In genomic region chr17:82901098-82901891, GRCm38 (mm10) we compare ENCODE assay signal across 14 mouse cellular contexts.
DNase-seq lines count a peak whose midpoint lies in the region; ATAC-seq lines count a peak whose summit lies in the region.
"Had no signal": no experiment of that assay in that cellular context is flagged by ENCODE, and none has a peak within 500 bp of the region (broad histone marks: within the 10 kb centered on the region; RNA-seq: fewer than 3 reads in every experiment).

No protein-coding gene starts in this region.

- no peak overlapping the region for H3K4me3 ChIP-seq in forebrain, embryonic 15.5 days
- H3K4me3 ChIP-seq in forebrain, embryonic 13.5 days = no peak overlapping the region
- H3K4me3 ChIP-seq in kidney, embryonic 15.5 days (replicated peaks) = no peak overlapping the region
- H3K4me3 ChIP-seq in stomach, embryonic 16.5 days (replicated peaks; ENCODE audit: low read length) = no peak overlapping the region
- H3K4me3 ChIP-seq: embryonic facial prominence, embryonic 13.5 days; midbrain, embryonic 13.5 days had no signal

- no peaks in the 10 kb centered on the region for H3K36me3 ChIP-seq in forebrain, embryonic 15.5 days
- H3K36me3 ChIP-seq in forebrain, embryonic 13.5 days (ENCODE audit: poor library complexity, severe bottlenecking) = no peaks in the 10 kb centered on the region
- no peaks in the 10 kb centered on the region for H3K36me3 ChIP-seq in kidney, embryonic 15.5 days
- no peaks in the 10 kb centered on the region for H3K36me3 ChIP-seq in stomach, embryonic 16.5 days (ENCODE audit: control insufficient read depth, insufficient read depth, low read length)
- H3K36me3 ChIP-seq: embryonic facial prominence, embryonic 13.5 days; midbrain, embryonic 13.5 days had no signal

- no peaks in the 10 kb centered on the region for H3K27me3 ChIP-seq in forebrain, embryonic 15.5 days
- no peaks in the 10 kb centered on the region for H3K27me3 ChIP-seq in forebrain, embryonic 13.5 days
- H3K27me3 ChIP-seq in kidney, embryonic 15.5 days = no peaks in the 10 kb centered on the region
- H3K27me3 ChIP-seq in stomach, embryonic 16.5 days (ENCODE audit: control insufficient read depth, insufficient read depth, low read length) = no peaks in the 10 kb centered on the region
- H3K27me3 ChIP-seq: embryonic facial prominence, embryonic 13.5 days; midbrain, embryonic 13.5 days; Patski had no signal

- no peak overlapping the region for H3K9ac ChIP-seq in forebrain, embryonic 15.5 days (replicated peaks)
- no peak overlapping the region for H3K9ac ChIP-seq in forebrain, embryonic 13.5 days
- H3K9ac ChIP-seq in kidney, embryonic 15.5 days = no peak overlapping the region
- no peak overlapping the region for H3K9ac ChIP-seq in stomach, embryonic 16.5 days (ENCODE audit: low read length)
- H3K9ac ChIP-seq: embryonic facial prominence, embryonic 13.5 days; midbrain, embryonic 13.5 days had no signal

- H3K9me3 ChIP-seq in forebrain, embryonic 15.5 days = no peaks in the 10 kb centered on the region
- H3K9me3 ChIP-seq in forebrain, embryonic 13.5 days (replicated peaks) = no peaks in the 10 kb centered on the region
- no peaks in the 10 kb centered on the region for H3K9me3 ChIP-seq in kidney, embryonic 15.5 days (replicated peaks)
- H3K9me3 ChIP-seq in stomach, embryonic 16.5 days (replicated peaks; ENCODE audit: control insufficient read depth, low read length) = no peaks in the 10 kb centered on the region
- H3K9me3 ChIP-seq: embryonic facial prominence, embryonic 13.5 days; midbrain, embryonic 13.5 days had no signal

- no peak for DNase-seq in kidney, postnatal 10 days
- peak; percentile 7 for DNase-seq in ovary, postnatal 14 days (ENCODE audit: low spot score)
- no peak for DNase-seq in ovary, adult 18-20 months (ENCODE audit: low spot score)
- DNase-seq in cerebellum, adult 9-10 months = no peak
- DNase-seq: adrenal gland, postnatal 25 days; cerebellum, adult 11-12 months; gastrocnemius, postnatal 10 days had no signal

- ATAC-seq in forebrain, embryonic 15.5 days (replicated peaks) = 0 out of 2 replicates have a peak, but pooled peaks have one; percentile 63
- no peak for ATAC-seq in forebrain, embryonic 13.5 days
- peak; percentile 56 for ATAC-seq in kidney, embryonic 15.5 days (replicated peaks; ENCODE audit: low FRiP score)
- ATAC-seq in stomach, embryonic 16.5 days (ENCODE audit: insufficient read depth, low FRiP score) = peak; percentile 69; the same call in 1 of the 2 replicates
- ATAC-seq: midbrain, embryonic 13.5 days; Patski had no signal

- peak overlapping the region; percentile 25; the same call in 1 of the 2 replicates for H3K27ac ChIP-seq in forebrain, embryonic 15.5 days (replicated peaks)
- no peak overlapping the region for H3K27ac ChIP-seq in forebrain, embryonic 13.5 days
- H3K27ac ChIP-seq in kidney, embryonic 15.5 days = peak overlapping the region; percentile 54
- no peak overlapping the region for H3K27ac ChIP-seq in stomach, embryonic 16.5 days (ENCODE audit: low read length)
- H3K27ac ChIP-seq: embryonic facial prominence, embryonic 13.5 days; midbrain, embryonic 13.5 days had no signal

- H3K4me1 ChIP-seq in forebrain, embryonic 15.5 days = no peaks in the 10 kb centered on the region
- no peaks in the 10 kb centered on the region for H3K4me1 ChIP-seq in forebrain, embryonic 13.5 days
- peaks cover 9% of the 10 kb centered on the region for H3K4me1 ChIP-seq in kidney, embryonic 15.5 days
- no peaks in the 10 kb centered on the region for H3K4me1 ChIP-seq in stomach, embryonic 16.5 days (ENCODE audit: control insufficient read depth, insufficient read depth, low read length)
- H3K4me1 ChIP-seq: embryonic facial prominence, embryonic 13.5 days; midbrain, embryonic 13.5 days had no signal

- no peak overlapping the region for H3K4me2 ChIP-seq in forebrain, embryonic 15.5 days (replicated peaks)
- H3K4me2 ChIP-seq in forebrain, embryonic 13.5 days = no peak overlapping the region
- no peak overlapping the region for H3K4me2 ChIP-seq in kidney, embryonic 15.5 days
- H3K4me2 ChIP-seq in stomach, embryonic 16.5 days (ENCODE audit: low read depth, low read length) = no peak overlapping the region
- H3K4me2 ChIP-seq: embryonic facial prominence, embryonic 13.5 days; midbrain, embryonic 13.5 days had no signal

- 63% methylated on average over 9 of the region's 9 CpGs for WGBS in forebrain, embryonic 15.5 days
- 72% methylated on average over 9 of the region's 9 CpGs for WGBS in forebrain, embryonic 13.5 days
- 50% methylated on average over 9 of the region's 9 CpGs for WGBS in kidney, embryonic 15.5 days
- WGBS in stomach, embryonic 16.5 days = 57% methylated on average over 9 of the region's 9 CpGs

Comparison
In these comparisons a context has a peak if more than half of its experiments do, and no peak if none do; other contexts are left out.
1. H3K27ac ChIP-seq: peak in forebrain, embryonic 15.5 days (single experiment) and kidney, embryonic 15.5 days (single experiment); none in forebrain, embryonic 13.5 days (single experiment) and stomach, embryonic 16.5 days (single experiment).